8 mouse cellular contexts compared by ENCODE assay signal in the genomic region with DNA sequence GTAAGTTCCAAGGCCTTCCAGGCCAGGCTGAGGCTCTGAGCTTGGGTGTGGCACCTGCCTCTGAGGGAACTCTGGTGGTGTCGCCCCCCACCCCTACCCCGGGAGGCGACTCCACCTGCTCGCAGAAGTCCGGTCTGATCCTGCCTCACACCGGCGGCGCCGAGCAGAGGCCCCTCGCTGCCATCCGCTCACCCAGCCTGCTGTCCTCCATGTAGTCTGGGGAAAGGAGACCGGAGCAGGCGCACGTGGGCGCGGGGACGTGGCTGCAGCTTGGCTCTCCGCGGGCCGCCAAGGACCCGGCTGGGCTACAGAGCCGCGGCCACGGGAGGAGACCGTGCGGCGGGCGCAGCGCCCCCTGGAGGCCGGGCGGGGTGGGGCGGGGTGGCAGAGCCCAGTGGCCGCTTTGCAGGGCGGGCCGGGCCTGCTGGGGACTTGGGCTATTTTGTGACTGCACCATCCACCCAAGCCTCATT. TPM values are rescaled to one million over a fixed set of nuclear protein-coding genes. Genes with fewer than 3 reads are reported as not detected.
DNase-seq lines count a peak whose midpoint lies in the region; ATAC-seq and TF ChIP-seq lines count a peak whose summit lies in the region.
"Had no signal": no experiment of that assay in that cellular context is flagged by ENCODE, and none has a peak within 500 bp of the region (broad histone marks: within the 10 kb centered on the region; RNA-seq: fewer than 3 reads in every experiment).

No protein-coding gene starts in this region.

- WGBS in embryonic facial prominence, embryonic 10.5 days, result 1% methylated on average over 35 of the region's 35 CpGs
- under 1% methylated on average over 25 of the region's 35 CpGs for WGBS in heart, postnatal 0 days
- WGBS in limb, embryonic 13.5 days, result 1% methylated on average over 25 of the region's 35 CpGs
- 1% methylated on average over 27 of the region's 35 CpGs for WGBS in midbrain, embryonic 13.5 days

- peak; percentile 68 for DNase-seq in CD4-positive, CD25-positive, alpha-beta regulatory T cell, adult 2 months (ENCODE audit: low read depth, low spot score)
- DNase-seq in ES-CJ7 (ENCODE audit: low read depth, low spot score), result peak; percentile 61
- DNase-seq in embryonic facial prominence, embryonic 10.5 days (ENCODE audit: low spot score), result peak; percentile 89
- peak; percentile 60 for DNase-seq in heart, postnatal 0 days (ENCODE audit: low spot score)
- peak; percentile 68 for DNase-seq in testis, postnatal 14 days (ENCODE audit: low spot score)

- peak overlapping the region; percentile 54 for H3K4me3 ChIP-seq in embryonic facial prominence, embryonic 10.5 days
- peak overlapping the region; percentile 31 for H3K4me3 ChIP-seq in heart, postnatal 0 days (ENCODE audit: low read depth, low read length)
- H3K4me3 ChIP-seq in limb, embryonic 13.5 days, result peak overlapping the region; percentile 39
- peak overlapping the region; percentile 22 for H3K4me3 ChIP-seq in midbrain, embryonic 13.5 days (replicated peaks)

- no peak for TF ChIP-seq EP300 in heart, postnatal 0 days (IDR thresholded peaks at IDR 0.05; ENCODE audit: low read depth)

- peak; percentile 46 for TF ChIP-seq CTCF in heart, postnatal 0 days (IDR thresholded peaks at IDR 0.05; ENCODE audit: low read depth)

- H3K36me3 ChIP-seq in embryonic facial prominence, embryonic 10.5 days (replicated peaks), result no peaks in the 10 kb centered on the region
- H3K36me3 ChIP-seq in heart, postnatal 0 days (replicated peaks; ENCODE audit: control insufficient read depth, insufficient read depth, low read length), result no peaks in the 10 kb centered on the region
- H3K36me3 ChIP-seq in limb, embryonic 13.5 days, result no peaks in the 10 kb centered on the region
- H3K36me3 ChIP-seq in midbrain, embryonic 13.5 days, result no peaks in the 10 kb centered on the region

- H3K9ac ChIP-seq in heart, postnatal 0 days (replicated peaks; ENCODE audit: low read depth, low read length), result no peak overlapping the region
- peak overlapping the region; percentile 43 for H3K9ac ChIP-seq in limb, embryonic 13.5 days
- no peak overlapping the region for H3K9ac ChIP-seq in midbrain, embryonic 13.5 days (replicated peaks)

- H3K9me3 ChIP-seq in embryonic facial prominence, embryonic 10.5 days, result no peaks in the 10 kb centered on the region
- H3K9me3 ChIP-seq in heart, postnatal 0 days (replicated peaks; ENCODE audit: control insufficient read depth, low read length), result no peaks in the 10 kb centered on the region
- no peaks in the 10 kb centered on the region for H3K9me3 ChIP-seq in limb, embryonic 13.5 days
- H3K9me3 ChIP-seq in midbrain, embryonic 13.5 days, result no peaks in the 10 kb centered on the region

- peak; percentile 83 for ATAC-seq in heart, postnatal 0 days (ENCODE audit: insufficient read depth, low read depth)
- ATAC-seq in limb, embryonic 13.5 days (ENCODE audit: low FRiP score, low read depth), result peak; percentile 76
- ATAC-seq in midbrain, embryonic 13.5 days, result peak; percentile 88

- H3K27me3 ChIP-seq in embryonic facial prominence, embryonic 10.5 days (replicated peaks; ENCODE audit: low read depth, poor library complexity, severe bottlenecking), result peaks cover 100% of the 10 kb centered on the region
- H3K27me3 ChIP-seq in heart, postnatal 0 days (ENCODE audit: control insufficient read depth, insufficient read depth, low read length), result peaks cover 89% of the 10 kb centered on the region
- peaks cover 98% of the 10 kb centered on the region for H3K27me3 ChIP-seq in limb, embryonic 13.5 days
- H3K27me3 ChIP-seq in midbrain, embryonic 13.5 days, result peaks cover 98% of the 10 kb centered on the region

- H3K27ac ChIP-seq in embryonic facial prominence, embryonic 10.5 days (replicated peaks), result no peak overlapping the region
- H3K27ac ChIP-seq in heart, postnatal 0 days (ENCODE audit: low read depth), result no peak overlapping the region
- H3K27ac ChIP-seq in limb, embryonic 13.5 days, result no peak overlapping the region
- H3K27ac ChIP-seq in midbrain, embryonic 13.5 days, result no peak overlapping the region

- H3K4me1 ChIP-seq in embryonic facial prominence, embryonic 10.5 days, result peaks cover 14% of the 10 kb centered on the region
- H3K4me1 ChIP-seq in heart, postnatal 0 days (ENCODE audit: control insufficient read depth, insufficient read depth), result no peaks in the 10 kb centered on the region
- H3K4me1 ChIP-seq in limb, embryonic 13.5 days, result peaks cover 6% of the 10 kb centered on the region; the same call in 1 of the 2 replicates
- H3K4me1 ChIP-seq in midbrain, embryonic 13.5 days (replicated peaks), result peaks cover 5% of the 10 kb centered on the region; the same call in 1 of the 2 replicates

- peak overlapping the region; percentile 54 for H3K4me2 ChIP-seq in heart, postnatal 0 days (ENCODE audit: low read depth, low read length)
- H3K4me2 ChIP-seq in limb, embryonic 13.5 days (replicated peaks), result peak overlapping the region; percentile 69
- peak overlapping the region; percentile 43 for H3K4me2 ChIP-seq in midbrain, embryonic 13.5 days (replicated peaks)

RNA-seq across cellular contexts. Expression of a gene that starts 6.9 kb away (rescaled TPM):
- polyA plus RNA-seq in embryonic facial prominence, embryonic 10.5 days (2016; fragmentation: Nextera tagmentation; extraction: Ambion mirVana), result 0.47 and 0.78 TPM in 2 replicates
- not detected in 2 replicates for total RNA-seq in heart, postnatal 0 days (2014; rRNA removed; ENCODE audit: low replicate concordance)
- not detected in 2 replicates for polyA plus RNA-seq in heart, postnatal 0 days (2015; fragmentation: Nextera tagmentation; extraction: Ambion mirVana)
- polyA plus RNA-seq in limb, embryonic 13.5 days (2015; fragmentation: Nextera tagmentation; extraction: Ambion mirVana), result not detected in 2 replicates
- 5.3 and 5.4 TPM in 2 replicates for polyA plus RNA-seq in midbrain, embryonic 13.5 days (2015; fragmentation: Nextera tagmentation; extraction: Ambion mirVana)
- total RNA-seq: gastrocnemius, adult 8-10 months had no signal
